Mouse (Mus musculus): ENCODE measurements around the gene Ptpn22.

GRCm38 (mm10) chr3:103868008-103868407, 8.4 kb downstream of the Ptpn22 start:
- no peak for TF ChIP-seq GATA1 (IDR thresholded peaks at IDR 0.05; ENCODE audit: low read length)
- TF ChIP-seq TAL1 (IDR thresholded peaks at IDR 0.05; ENCODE audit: low read length) = no peak
